Mouse (Mus musculus): ENCODE measurements around the gene Olfr235. TPM values are rescaled to one million over a fixed set of nuclear protein-coding genes. Genes with fewer than 3 reads are reported as not detected.
"Not testable (repeated sequence)": the region's sequence is repeated elsewhere in the genome, so short reads cannot be mapped to it uniquely, and the experiment has no call there.

The Olfr235 gene
- polyA plus RNA-seq (2014; fragmentation: Nextera tagmentation; extraction: Ambion mirVana): not detected in 2 replicates

DNA sequence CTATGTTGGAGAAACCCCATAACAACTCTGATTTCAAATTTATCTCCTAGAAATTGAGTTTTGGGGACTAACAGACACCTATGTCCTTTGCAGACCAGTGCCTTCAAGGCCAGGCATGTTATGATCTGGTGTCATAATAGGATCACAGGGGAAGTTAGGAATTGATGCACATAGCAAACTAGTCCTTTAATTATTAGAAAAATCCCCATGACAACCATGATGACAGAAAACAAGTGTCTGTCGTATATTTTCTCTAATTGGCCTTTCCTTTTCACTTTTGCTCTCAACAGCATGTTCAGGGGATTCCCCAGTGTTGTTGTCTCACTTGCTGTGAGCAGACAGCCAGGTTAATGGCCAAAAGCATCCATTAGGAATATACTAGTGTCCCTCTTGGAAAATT, at the start of gene Olfr235:
Gene Olfr235, plus strand, starts transcription at position 301 of the 400 bp plus-strand sequence.
- H3K4me1 ChIP-seq (ENCODE audit: control insufficient read depth, insufficient read depth, low read length): no peaks in the 10 kb centered on the region
- no peak within 1 kb of the TSS for H3K9ac ChIP-seq (ENCODE audit: low read length)
- no peak within 1 kb of the TSS for H3K4me2 ChIP-seq
- ATAC-seq (ENCODE audit: low FRiP score): no peak
- DNase-seq (ENCODE audit: low spot score, missing footprints): no peak
- no peaks in the 10 kb centered on the region for H3K27me3 ChIP-seq (ENCODE audit: control insufficient read depth, insufficient read depth, low read length)
- 64% methylated on average over 1 of the region's 1 CpGs for WGBS
- no peaks in the 10 kb centered on the region for H3K36me3 ChIP-seq (ENCODE audit: control insufficient read depth, insufficient read depth, low read length)
- H3K4me3 ChIP-seq (ENCODE audit: low read depth, low read length): no peak within 1 kb of the TSS
- H3K27ac ChIP-seq (ENCODE audit: low read depth, low read length): no peak within 1 kb of the TSS
- H3K9me3 ChIP-seq (ENCODE audit: control insufficient read depth, low read length): no peaks in the 10 kb centered on the region

DNA sequence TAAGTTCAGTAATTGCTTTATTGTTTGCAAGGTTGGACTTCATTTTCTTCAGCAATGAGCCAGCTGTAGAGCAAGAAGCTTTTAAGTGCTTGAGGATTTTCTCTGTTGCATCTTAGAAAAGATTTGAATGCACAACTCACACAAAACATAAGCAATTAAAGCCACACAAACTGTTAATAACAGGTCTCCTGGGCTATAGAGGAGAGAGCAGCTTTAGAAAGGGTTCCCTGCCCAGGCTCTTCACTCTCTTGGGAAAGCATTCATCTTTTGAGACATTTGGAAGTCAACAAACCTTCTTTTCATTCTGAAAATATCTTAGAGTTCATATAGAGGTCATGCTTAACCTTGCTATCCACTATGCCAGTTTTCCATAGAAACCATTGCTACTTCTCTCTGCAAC, 28.3 kb upstream of the Olfr235 start, which contains the start of gene Olfr1432:
Gene Olfr1432, minus strand, starts transcription at position 101 of the 400 bp plus-strand sequence.
- not testable (repeated sequence) for H3K4me2 ChIP-seq; DNase-seq (ENCODE audit: low spot score, missing footprints); H3K9ac ChIP-seq (ENCODE audit: low read length); ATAC-seq (ENCODE audit: low FRiP score); H3K9me3 ChIP-seq (ENCODE audit: control insufficient read depth, low read length); H3K4me1 ChIP-seq (ENCODE audit: control insufficient read depth, insufficient read depth, low read length); H3K27ac ChIP-seq (ENCODE audit: low read depth, low read length); H3K27me3 ChIP-seq (ENCODE audit: control insufficient read depth, insufficient read depth, low read length); H3K36me3 ChIP-seq (ENCODE audit: control insufficient read depth, insufficient read depth, low read length); H3K4me3 ChIP-seq (ENCODE audit: low read depth, low read length)

DNA sequence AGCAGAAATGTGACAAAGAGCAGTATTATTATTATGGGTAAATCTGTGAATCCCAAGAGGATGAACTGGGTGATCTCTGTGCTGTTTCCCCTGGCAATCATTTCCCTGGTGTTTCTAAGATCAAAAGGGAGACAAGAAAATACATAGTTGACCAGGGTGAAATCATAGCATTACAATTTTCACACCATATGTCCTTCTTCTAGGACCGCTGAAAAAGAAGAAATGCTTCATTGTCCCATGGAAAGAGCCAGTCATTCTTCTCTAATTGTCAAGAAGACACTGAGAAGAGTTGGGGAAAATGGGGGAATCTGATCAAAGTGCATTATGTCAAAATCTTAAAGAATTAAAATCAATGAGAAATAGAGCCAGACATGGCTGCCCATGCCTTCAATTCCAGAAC, 19.3 kb upstream of the Olfr235 start, which contains the start of gene Olfr262:
Gene Olfr262, minus strand, starts transcription at position 101 of the 400 bp plus-strand sequence.
- no peak for DNase-seq (ENCODE audit: low spot score, missing footprints)
- Histone ChIP-seq H3K9ac (ENCODE audit: low read length) (no peak within 1 kb of the TSS), H3K27ac (ENCODE audit: low read depth, low read length) (no peak within 1 kb of the TSS), H3K4me3 (ENCODE audit: low read depth, low read length) (no peak within 1 kb of the TSS), H3K4me1 (ENCODE audit: control insufficient read depth, insufficient read depth, low read length) (no peaks in the 10 kb centered on the region), H3K27me3 (ENCODE audit: control insufficient read depth, insufficient read depth, low read length) (no peaks in the 10 kb centered on the region), H3K4me2 (no peak within 1 kb of the TSS), H3K9me3 (ENCODE audit: control insufficient read depth, low read length) (no peaks in the 10 kb centered on the region), H3K36me3 (ENCODE audit: control insufficient read depth, insufficient read depth, low read length) (no peaks in the 10 kb centered on the region)
- 89% methylated on average over 1 of the region's 1 CpGs for WGBS
- no peak for ATAC-seq (ENCODE audit: low FRiP score)

DNA sequence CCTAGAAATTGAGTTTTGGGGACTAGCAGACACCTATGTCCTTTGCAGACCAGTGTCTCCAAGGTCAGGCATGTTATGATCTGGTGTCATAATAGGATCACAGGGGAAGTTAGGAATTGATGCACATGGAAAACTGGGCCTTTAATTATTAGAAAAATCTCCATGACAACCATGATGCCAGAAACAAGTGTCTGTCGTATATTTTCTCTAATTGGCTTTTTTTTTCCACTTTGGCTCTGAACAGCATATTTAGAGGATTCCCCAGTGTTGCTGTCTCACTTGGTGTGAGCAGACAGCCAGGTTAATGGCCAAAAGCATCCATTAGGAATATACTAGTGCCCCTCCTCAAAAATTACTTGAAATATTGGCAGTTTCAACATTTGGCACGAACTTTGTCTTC, 18.7 kb downstream of the Olfr235 start, which contains the start of gene Olfr1434:
Gene Olfr1434, plus strand, starts transcription at position 301 of the 400 bp plus-strand sequence.
- H3K27ac ChIP-seq (ENCODE audit: low read depth, low read length): no peak within 1 kb of the TSS
- no peak for DNase-seq (ENCODE audit: low spot score, missing footprints)
- 72% methylated on average over 2 of the region's 2 CpGs for WGBS
- H3K27me3 ChIP-seq (ENCODE audit: control insufficient read depth, insufficient read depth, low read length): no peaks in the 10 kb centered on the region
- H3K4me2 ChIP-seq: no peak within 1 kb of the TSS
- H3K4me1 ChIP-seq (ENCODE audit: control insufficient read depth, insufficient read depth, low read length): no peaks in the 10 kb centered on the region
- no peaks in the 10 kb centered on the region for H3K36me3 ChIP-seq (ENCODE audit: control insufficient read depth, insufficient read depth, low read length)
- no peaks in the 10 kb centered on the region for H3K9me3 ChIP-seq (ENCODE audit: control insufficient read depth, low read length)
- no peak within 1 kb of the TSS for H3K9ac ChIP-seq (ENCODE audit: low read length)
- no peak for ATAC-seq (ENCODE audit: low FRiP score)
- no peak within 1 kb of the TSS for H3K4me3 ChIP-seq (ENCODE audit: low read depth, low read length)

DNA sequence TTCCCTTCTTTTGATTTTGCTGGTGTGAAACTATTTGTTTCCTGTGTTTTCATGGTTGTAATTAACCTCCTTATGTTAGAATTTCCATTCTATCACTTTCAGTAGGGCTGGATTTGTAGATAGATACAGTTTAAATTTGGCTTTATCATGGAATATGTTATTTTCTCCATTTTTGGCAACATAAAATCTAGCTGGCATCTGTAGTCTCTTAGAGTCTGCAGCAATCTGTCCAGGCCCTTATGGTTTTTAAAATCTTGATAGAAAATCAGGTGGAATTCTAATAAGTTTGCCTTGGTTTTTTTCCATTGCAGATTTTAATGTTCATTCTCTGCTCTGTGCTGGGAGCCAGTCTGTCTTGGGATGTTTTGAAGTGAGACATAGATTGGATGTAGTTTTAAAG, 32.1 kb downstream of the Olfr235 start:
- Histone ChIP-seq H3K9ac (ENCODE audit: low read length) (no peak overlapping the region), H3K27ac (ENCODE audit: low read depth, low read length) (no peak overlapping the region), H3K4me2 (no peak overlapping the region), H3K4me3 (ENCODE audit: low read depth, low read length) (no peak overlapping the region), H3K9me3 (ENCODE audit: control insufficient read depth, low read length) (no peaks in the 10 kb centered on the region), H3K27me3 (ENCODE audit: control insufficient read depth, insufficient read depth, low read length) (no peaks in the 10 kb centered on the region), H3K36me3 (ENCODE audit: control insufficient read depth, insufficient read depth, low read length) (no peaks in the 10 kb centered on the region), H3K4me1 (ENCODE audit: control insufficient read depth, insufficient read depth, low read length) (no peaks in the 10 kb centered on the region)
- ATAC-seq (ENCODE audit: low FRiP score) (no peak), DNase-seq (ENCODE audit: low spot score, missing footprints) (no peak)

DNA sequence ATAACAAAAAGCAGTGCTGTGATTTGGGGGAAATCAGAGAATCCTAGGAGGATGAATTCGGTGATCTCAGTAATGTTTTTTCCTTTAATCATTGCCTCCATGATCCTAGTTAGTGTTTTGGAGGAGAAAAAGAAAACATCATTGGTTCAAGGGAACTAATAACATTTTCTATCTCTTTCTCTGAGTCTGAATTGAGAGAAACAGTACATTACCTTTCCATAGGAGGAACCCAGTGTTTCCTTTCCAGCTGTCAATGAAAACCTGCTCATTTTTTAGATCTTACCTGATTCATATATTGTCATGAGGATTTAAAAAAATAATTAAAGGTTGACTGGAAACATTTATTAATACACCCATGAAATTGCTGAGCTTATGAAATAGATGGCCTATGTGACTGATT, 38.2 kb downstream of the Olfr235 start, which contains the start of gene Olfr1436:
Gene Olfr1436, minus strand, starts transcription at position 101 of the 400 bp plus-strand sequence.
- 79% methylated on average over 1 of the region's 1 CpGs for WGBS
- not testable (repeated sequence) for H3K4me1 ChIP-seq (ENCODE audit: control insufficient read depth, insufficient read depth, low read length); H3K27ac ChIP-seq (ENCODE audit: low read depth, low read length); ATAC-seq (ENCODE audit: low FRiP score); H3K4me3 ChIP-seq (ENCODE audit: low read depth, low read length); DNase-seq (ENCODE audit: low spot score, missing footprints); H3K27me3 ChIP-seq (ENCODE audit: control insufficient read depth, insufficient read depth, low read length); H3K36me3 ChIP-seq (ENCODE audit: control insufficient read depth, insufficient read depth, low read length); H3K9me3 ChIP-seq (ENCODE audit: control insufficient read depth, low read length); H3K9ac ChIP-seq (ENCODE audit: low read length); H3K4me2 ChIP-seq

Other genes starting within 250 kb of the Olfr235 start
- 0.03 TPM in 1 of 2 replicates, not detected in the other for gene Olfr1423, start 219.7 kb upstream of the Olfr235 start, polyA plus RNA-seq (2014; fragmentation: Nextera tagmentation; extraction: Ambion mirVana)
- not detected in 2 replicates for gene Olfr1424, start 198.3 kb upstream of the Olfr235 start, polyA plus RNA-seq (2014; fragmentation: Nextera tagmentation; extraction: Ambion mirVana)
- gene Olfr1425, start 183.3 kb upstream of the Olfr235 start, polyA plus RNA-seq (2014; fragmentation: Nextera tagmentation; extraction: Ambion mirVana): not detected in 2 replicates
- gene Olfr1426, start 169.0 kb upstream of the Olfr235 start, polyA plus RNA-seq (2014; fragmentation: Nextera tagmentation; extraction: Ambion mirVana): not detected in 2 replicates
- gene Olfr1427, start 157.7 kb upstream of the Olfr235 start, polyA plus RNA-seq (2014; fragmentation: Nextera tagmentation; extraction: Ambion mirVana): not detected in 2 replicates
- gene Olfr1428, start 145.1 kb upstream of the Olfr235 start, polyA plus RNA-seq (2014; fragmentation: Nextera tagmentation; extraction: Ambion mirVana): not detected in 2 replicates
- gene Olfr76, start 137.8 kb upstream of the Olfr235 start, polyA plus RNA-seq (2014; fragmentation: Nextera tagmentation; extraction: Ambion mirVana): not detected in 2 replicates
- not detected in 2 replicates for gene Olfr1555-ps1, start 90.9 kb upstream of the Olfr235 start, polyA plus RNA-seq (2014; fragmentation: Nextera tagmentation; extraction: Ambion mirVana)
- gene Olfr1431, start 60.4 kb upstream of the Olfr235 start, polyA plus RNA-seq (2014; fragmentation: Nextera tagmentation; extraction: Ambion mirVana): not detected in 2 replicates
- not detected in 2 replicates for gene Olfr1432, start 28.4 kb upstream of the Olfr235 start, polyA plus RNA-seq (2014; fragmentation: Nextera tagmentation; extraction: Ambion mirVana)
- not detected in 2 replicates for gene Olfr262, start 19.4 kb upstream of the Olfr235 start, polyA plus RNA-seq (2014; fragmentation: Nextera tagmentation; extraction: Ambion mirVana)
- gene Olfr1434, start 18.8 kb downstream of the Olfr235 start, polyA plus RNA-seq (2014; fragmentation: Nextera tagmentation; extraction: Ambion mirVana): not detected in 2 replicates
- gene Olfr1436, start 38.1 kb downstream of the Olfr235 start, polyA plus RNA-seq (2014; fragmentation: Nextera tagmentation; extraction: Ambion mirVana): not detected in 2 replicates
- not detected in 2 replicates for gene Olfr1437, start 64.1 kb downstream of the Olfr235 start, polyA plus RNA-seq (2014; fragmentation: Nextera tagmentation; extraction: Ambion mirVana)
- not detected in 2 replicates for gene Olfr1438-ps1, start 74.9 kb downstream of the Olfr235 start, polyA plus RNA-seq (2014; fragmentation: Nextera tagmentation; extraction: Ambion mirVana)
- gene Olfr1440, start 126.2 kb downstream of the Olfr235 start, polyA plus RNA-seq (2014; fragmentation: Nextera tagmentation; extraction: Ambion mirVana): not detected in 2 replicates
- not detected in 2 replicates for gene Olfr1441, start 156.4 kb downstream of the Olfr235 start, polyA plus RNA-seq (2014; fragmentation: Nextera tagmentation; extraction: Ambion mirVana)
- gene Pfpl, start 166.9 kb downstream of the Olfr235 start, polyA plus RNA-seq (2014; fragmentation: Nextera tagmentation; extraction: Ambion mirVana): not detected in 2 replicates
- gene Mpeg1, start 199.7 kb downstream of the Olfr235 start, polyA plus RNA-seq (2014; fragmentation: Nextera tagmentation; extraction: Ambion mirVana): 0.90 and 1.1 TPM in 2 replicates
- gene Dtx4, start 240.4 kb downstream of the Olfr235 start, polyA plus RNA-seq (2014; fragmentation: Nextera tagmentation; extraction: Ambion mirVana): 62.0 and 64.3 TPM in 2 replicates

All from midbrain, embryonic 11.5 days (tissue).